Mouse (Mus musculus) T-helper 2 cell (primary cell): ENCODE results near the gene Irf2bp2.

Source experiments
- in situ Hi-C: fragments of 300-600 bp; cut with MboI, MseI; formaldehyde crosslinking; loops from one replicate; pipeline ENCODE4 v1.15.1; 2025; ENCODE audit warnings: high pct_unique_total_duplicates

The Irf2bp2 gene

GRCm38 (mm10) chr8:126593889-126594480, at the start of gene Irf2bp2:
Irf2bp2 (minus strand) TSS chr8:126593986.
- in situ Hi-C loops, result no loop called here

GRCm38 (mm10) chr8:126642665-126643064, 48.9 kb upstream of the Irf2bp2 start:
- in situ Hi-C loops, result no loop called here

GRCm38 (mm10) chr8:126641568-126642295, 47.9 kb upstream of the Irf2bp2 start:
- in situ Hi-C loops, result no loop called here

- in situ Hi-C loops, result no loop called here
These were observed 45.4 kb upstream of the Irf2bp2 start for GRCm38 (mm10) chr8:126639161-126639560.

- in situ Hi-C loops, result no loop called here
These were observed 44.2 kb upstream of the Irf2bp2 start for GRCm38 (mm10) chr8:126638027-126638426.

GRCm38 (mm10) chr8:126634541-126635048, 40.8 kb upstream of the Irf2bp2 start:
- in situ Hi-C loops, result no loop called here

GRCm38 (mm10) chr8:126628616-126629015, 34.8 kb upstream of the Irf2bp2 start:
- in situ Hi-C loops, result no loop called here

GRCm38 (mm10) chr8:126626415-126626814, 32.6 kb upstream of the Irf2bp2 start:
- in situ Hi-C loops, result no loop called here

GRCm38 (mm10) chr8:126622111-126622795, 28.5 kb upstream of the Irf2bp2 start:
- in situ Hi-C loops, result no loop called here

- in situ Hi-C loops, result no loop called here
These were observed 26.9 kb upstream of the Irf2bp2 start for GRCm38 (mm10) chr8:126620721-126621120.

GRCm38 (mm10) chr8:126619487-126619886, 25.7 kb upstream of the Irf2bp2 start:
- in situ Hi-C loops, result no loop called here

- in situ Hi-C loops, result no loop called here
These were observed 23.9 kb upstream of the Irf2bp2 start for GRCm38 (mm10) chr8:126617665-126618064.

GRCm38 (mm10) chr8:126616736-126617135, 22.9 kb upstream of the Irf2bp2 start:
- in situ Hi-C loops, result no loop called here

- in situ Hi-C loops, result no loop called here
These were observed 22.0 kb upstream of the Irf2bp2 start for GRCm38 (mm10) chr8:126615765-126616164.

GRCm38 (mm10) chr8:126614740-126615132, 20.9 kb upstream of the Irf2bp2 start:
- in situ Hi-C loops, result no loop called here

GRCm38 (mm10) chr8:126614062-126614739, 20.4 kb upstream of the Irf2bp2 start:
- in situ Hi-C loops, result no loop called here

- in situ Hi-C loops, result no loop called here
These were observed 19.4 kb upstream of the Irf2bp2 start for GRCm38 (mm10) chr8:126613143-126613542.

- in situ Hi-C loops, result no loop called here
These were observed 19.0 kb upstream of the Irf2bp2 start for GRCm38 (mm10) chr8:126612739-126613138.

GRCm38 (mm10) chr8:126610713-126611112, 16.9 kb upstream of the Irf2bp2 start:
- in situ Hi-C loops, result no loop called here

- in situ Hi-C loops, result no loop called here
These were observed 15.9 kb upstream of the Irf2bp2 start for GRCm38 (mm10) chr8:126609556-126610263.

GRCm38 (mm10) chr8:126603241-126603947, 9.6 kb upstream of the Irf2bp2 start:
- in situ Hi-C loops, result no loop called here
